Mouse (Mus musculus) liver, postnatal 0 days (tissue): ENCODE results near the gene Tmem50a.

Experiments
- CTCF ChIP-seq: sonication (generic); IDR thresholded peaks from 2 replicates; pipeline ENCODE4 v1.5.1; 2016; ENCODE audit warnings: antibody characterized with exemption, low read depth
- EP300 ChIP-seq: IDR thresholded peaks from 2 replicates; pipeline ENCODE4 v1.6.1; 2016; ENCODE audit warnings: antibody characterized with exemption, low read depth, mild to moderate bottlenecking

- no peak for TF ChIP-seq CTCF
- peak; percentile 50; the same call in 1 of the 2 replicates for TF ChIP-seq EP300
These were observed 16.1 kb upstream of the Tmem50a start, which contains the start of gene Syf2 for GRCm38 (mm10) chr4:134930684-134931481.
